Mouse (Mus musculus) layer of hippocampus, adult 6 months (tissue): ENCODE data around the gene Sar1a. TPM values are rescaled to one million over a fixed set of nuclear protein-coding genes. Genes with fewer than 3 reads are reported as not detected.

Experiments
- long read RNA-seq, 2 experiments: library from polyadenylated mRNA; unstranded; transcript quantifications; one replicate each; pipeline ENCODE4 v2.0.0; 2019 to 2020
- polyA plus RNA-seq: library from polyadenylated mRNA; unstranded; fragments of <200 nt; fragmentation: Nextera tagmentation; gene quantifications from 2 replicates; pipeline ENCODE4 v1.2.3, GENCODE M21; 2021

Sar1a gene
- polyA plus RNA-seq = 116 and 121 TPM in 2 replicates
- long read RNA-seq, experiment 1, transcript Sar1a-207 (1 exons, 319 nt) = minor isoform, 8 of 354 reads
- long read RNA-seq, experiment 1, transcript Sar1a-205 (2 exons, 483 nt) = minor isoform, 8 of 354 reads
- long read RNA-seq, experiment 1, transcript Sar1a-201 (7 exons, 2,613 nt) = major isoform, 270 of 354 reads
- long read RNA-seq, experiment 1, partial matches to known transcripts = 19 of 354 reads
- long read RNA-seq, experiment 1, other reads (novel, unspliced or antisense) = 49 of 354 reads
- long read RNA-seq, experiment 2, transcript Sar1a-201 (7 exons, 2,613 nt) = major isoform, 1,261 of 1,381 reads
- long read RNA-seq, experiment 2, transcript Sar1a-205 (2 exons, 483 nt) = minor isoform, 6 of 1,381 reads
- long read RNA-seq, experiment 2, partial matches to known transcripts = 26 of 1,381 reads
- long read RNA-seq, experiment 2, other reads (novel, unspliced or antisense) = 81 of 1,381 reads

GRCm38 (mm10) chr10:61680015-61680913, at the start of gene Sar1a:
Sar1a (plus strand) TSS chr10:61680299.

GRCm38 (mm10) chr10:61647790-61648736, 32.0 kb upstream of the Sar1a start, which contains the start of gene Ppa1:
Ppa1 (plus strand) TSS chr10:61648552.

GRCm38 (mm10) chr10:61694870-61695670, 15.0 kb downstream of the Sar1a start, which contains the start of gene Tysnd1:
Tysnd1 (plus strand) TSS chr10:61695514.

GRCm38 (mm10) chr10:61714771-61715461, 34.8 kb downstream of the Sar1a start, which contains the start of gene Aifm2:
Aifm2 (plus strand) TSS chr10:61715263.

Other genes starting within 250 kb of the Sar1a start
- gene Eif4ebp2, start 227.6 kb upstream of the Sar1a start, polyA plus RNA-seq = 8.5 and 11.7 TPM in 2 replicates
- 7.7 and 7.8 TPM in 2 replicates for gene Lrrc20, start 204.5 kb upstream of the Sar1a start, polyA plus RNA-seq
- gene Npffr1, start 84.8 kb upstream of the Sar1a start, polyA plus RNA-seq = 3.0 and 3.6 TPM in 2 replicates
- gene Ppa1, start 31.7 kb upstream of the Sar1a start, polyA plus RNA-seq = 150 and 155 TPM in 2 replicates
- gene Tysnd1, start 15.2 kb downstream of the Sar1a start, polyA plus RNA-seq = 28.5 and 35.3 TPM in 2 replicates
- gene Aifm2, start 35.0 kb downstream of the Sar1a start, polyA plus RNA-seq = 6.3 and 7.6 TPM in 2 replicates
- gene H2afy2, start 103.8 kb downstream of the Sar1a start, polyA plus RNA-seq = 15.2 and 19.9 TPM in 2 replicates